Comparison of ENCODE assay signal across 25 mouse cellular contexts in genomic region chr2:72662396-72662795, GRCm38 (mm10).
A peak's percentile ranks its signal among the peaks of the same experiment; 100 is the strongest.
DNase-seq lines count a peak whose midpoint lies in the region; ATAC-seq and TF ChIP-seq lines count a peak whose summit lies in the region.
"Had no signal": no experiment of that assay in that cellular context is flagged by ENCODE, and none has a peak within 500 bp of the region (broad histone marks: within the 10 kb centered on the region; RNA-seq: fewer than 3 reads in every experiment).

No protein-coding gene starts in this region.

- no peaks in the 10 kb centered on the region for H3K27me3 ChIP-seq in kidney, postnatal 0 days (ENCODE audit: insufficient read depth, low read length)
- H3K27me3 ChIP-seq in kidney, adult 2 months (replicated peaks; ENCODE audit: control insufficient read depth, insufficient read depth, low read length) = no peaks in the 10 kb centered on the region
- H3K27me3 ChIP-seq in lung, embryonic 16.5 days (ENCODE audit: control insufficient read depth, insufficient read depth, low read depth, low read length) = no peaks in the 10 kb centered on the region
- H3K27me3 ChIP-seq: embryonic facial prominence, embryonic 12.5 days; embryonic facial prominence, embryonic 15.5 days had no signal

- 72% methylated on average over 7 of the region's 7 CpGs for WGBS in kidney, postnatal 0 days
- 80% methylated on average over 7 of the region's 7 CpGs for WGBS in kidney, adult 2 months
- WGBS in lung, embryonic 16.5 days = 61% methylated on average over 7 of the region's 7 CpGs

- no peak overlapping the region for H3K9ac ChIP-seq in kidney, postnatal 0 days (ENCODE audit: low read depth, low read length)
- H3K9ac ChIP-seq in lung, embryonic 16.5 days (ENCODE audit: low read length) = no peak overlapping the region
- H3K9ac ChIP-seq: embryonic facial prominence, embryonic 12.5 days; embryonic facial prominence, embryonic 15.5 days; forebrain, postnatal 0 days; hindbrain, embryonic 13.5 days had no signal

- no peak overlapping the region for H3K4me3 ChIP-seq in kidney, postnatal 0 days (replicated peaks; ENCODE audit: low read depth, low read length)
- H3K4me3 ChIP-seq in kidney, adult 2 months (ENCODE audit: insufficient read depth, low read depth, low read length) = no peak overlapping the region
- no peak overlapping the region for H3K4me3 ChIP-seq in lung, embryonic 16.5 days (ENCODE audit: low read length)
- H3K4me3 ChIP-seq: embryonic facial prominence, embryonic 12.5 days; embryonic facial prominence, embryonic 15.5 days; hindbrain, embryonic 10.5 days; hindbrain, embryonic 13.5 days had no signal

- no peaks in the 10 kb centered on the region for H3K36me3 ChIP-seq in kidney, postnatal 0 days (ENCODE audit: insufficient read depth, low read length)
- no peaks in the 10 kb centered on the region for H3K36me3 ChIP-seq in kidney, adult 2 months (ENCODE audit: control insufficient read depth, insufficient read depth, low read length)
- no peaks in the 10 kb centered on the region for H3K36me3 ChIP-seq in lung, embryonic 16.5 days (ENCODE audit: control insufficient read depth, insufficient read depth, low read length)
- H3K36me3 ChIP-seq: embryonic facial prominence, embryonic 12.5 days; embryonic facial prominence, embryonic 15.5 days; hindbrain, embryonic 10.5 days; hindbrain, embryonic 13.5 days had no signal

- no peak overlapping the region for H3K4me2 ChIP-seq in kidney, postnatal 0 days (ENCODE audit: low read length)
- H3K4me2 ChIP-seq in lung, embryonic 16.5 days (ENCODE audit: low read depth, low read length) = no peak overlapping the region
- H3K4me2 ChIP-seq: embryonic facial prominence, embryonic 12.5 days; embryonic facial prominence, embryonic 15.5 days; heart, embryonic 11.5 days; hindbrain, embryonic 13.5 days had no signal

- ATAC-seq in frontal cortex, adult (ENCODE audit: low TSS enrichment) = peak; percentile 91
- ATAC-seq in kidney, postnatal 0 days (replicated peaks; ENCODE audit: low FRiP score, low read depth) = no peak
- ATAC-seq in lung, embryonic 16.5 days (ENCODE audit: low read depth) = peak; percentile 41
- ATAC-seq: activated CD4-positive, CD25-positive, alpha-beta regulatory T cell, adult 4 months; forebrain, embryonic 14.5 days; forebrain, postnatal 0 days; hindbrain, embryonic 16.5 days had no signal

- H3K4me1 ChIP-seq in kidney, postnatal 0 days (replicated peaks; ENCODE audit: insufficient read depth, low read length) = no peaks in the 10 kb centered on the region
- H3K4me1 ChIP-seq in kidney, adult 2 months (ENCODE audit: control insufficient read depth, insufficient read depth, low read length) = no peaks in the 10 kb centered on the region
- no peaks in the 10 kb centered on the region for H3K4me1 ChIP-seq in lung, embryonic 16.5 days (replicated peaks; ENCODE audit: control insufficient read depth, insufficient read depth, low read length)
- H3K4me1 ChIP-seq: embryonic facial prominence, embryonic 12.5 days; hindbrain, embryonic 13.5 days had no signal

- TF ChIP-seq CTCF in kidney, postnatal 0 days (IDR thresholded peaks at IDR 0.05; ENCODE audit: low read depth) = no peak
- no peak for TF ChIP-seq CTCF in kidney, adult 2 months (conservative IDR thresholded peaks at IDR 0.05; ENCODE audit: insufficient read depth, insufficient read length, low read depth, low read length)

- H3K27ac ChIP-seq in kidney, postnatal 0 days = no peak overlapping the region
- H3K27ac ChIP-seq in kidney, adult 2 months (ENCODE audit: insufficient read depth, low read depth, low read length) = no peak overlapping the region
- H3K27ac ChIP-seq in lung, embryonic 16.5 days (ENCODE audit: low read length) = peak overlapping the region; percentile 67
- H3K27ac ChIP-seq: embryonic facial prominence, embryonic 12.5 days; embryonic facial prominence, embryonic 15.5 days; hindbrain, embryonic 10.5 days; hindbrain, embryonic 13.5 days had no signal

- no peak for DNase-seq in frontal cortex, postnatal 25 days (ENCODE audit: low spot score in 2 of 2)
- DNase-seq in kidney, postnatal 0 days (ENCODE audit: low spot score) = peak; percentile 16
- no peak for DNase-seq in kidney, adult 2 months
- no peak for DNase-seq in lung, postnatal 14 days
- peak; percentile 28 for DNase-seq in brain, adult 2 months (ENCODE audit: low read depth, low spot score)
- DNase-seq in spleen, adult 18-20 months = no peak
- DNase-seq: adrenal gland, postnatal 10 days; adrenal gland, postnatal 36 days; cerebellum, adult 11 months; cerebellum, adult 2 months; cerebellum, adult 9-11 months; cerebellum, postnatal 25 days; forebrain, postnatal 0 days; gastrocnemius, postnatal 10 days; gastrocnemius, postnatal 36 days had no signal

- TF ChIP-seq POLR2A in kidney, adult 2 months (IDR thresholded peaks at IDR 0.05; ENCODE audit: low read depth, low read length) = no peak

- H3K9me3 ChIP-seq in kidney, postnatal 0 days (replicated peaks; ENCODE audit: low read length) = no peaks in the 10 kb centered on the region
- 0 out of 2 replicates have a peak, but pooled peaks cover 3% of the 10 kb centered on the region for H3K9me3 ChIP-seq in lung, embryonic 16.5 days (ENCODE audit: control insufficient read depth, low read length)
- H3K9me3 ChIP-seq: embryonic facial prominence, embryonic 12.5 days; embryonic facial prominence, embryonic 15.5 days; hindbrain, embryonic 10.5 days; hindbrain, embryonic 13.5 days had no signal

Comparison
In these comparisons a context has a peak if more than half of its experiments do, and no peak if none do; other contexts are left out.
1. DNase-seq: peak in kidney, postnatal 0 days (single experiment) and brain, adult 2 months (single experiment); none in frontal cortex, postnatal 25 days (0 of 2), kidney, adult 2 months (single experiment), lung, postnatal 14 days (single experiment) and spleen, adult 18-20 months (0 of 2).